Mouse (Mus musculus) cerebellum, adult 2 months (tissue): ENCODE measurements around the gene Hk1.

Experiments used
- CTCF ChIP-seq: fragments of 200-500 bp; IDR thresholded peaks from 2 replicates; pipeline ENCODE4 v1.5.1; 2011; ENCODE audit warnings: low read depth, mild to moderate bottlenecking, control low read depth, low read length, moderate library complexity, borderline replicate concordance; ENCODE audit not compliant: insufficient read depth
- POLR2A ChIP-seq: fragments of 200-500 bp; IDR thresholded peaks from 2 replicates; pipeline ENCODE4 v1.6.1; 2011; ENCODE audit warnings: low read length, control low read depth, borderline replicate concordance; ENCODE audit not compliant: insufficient read depth

- TF ChIP-seq CTCF = no peak
- TF ChIP-seq POLR2A = no peak
Observed at GRCm38 (mm10) chr10:62287460-62288124, 92.1 kb downstream of the Hk1 start.
